In the genomic region with DNA sequence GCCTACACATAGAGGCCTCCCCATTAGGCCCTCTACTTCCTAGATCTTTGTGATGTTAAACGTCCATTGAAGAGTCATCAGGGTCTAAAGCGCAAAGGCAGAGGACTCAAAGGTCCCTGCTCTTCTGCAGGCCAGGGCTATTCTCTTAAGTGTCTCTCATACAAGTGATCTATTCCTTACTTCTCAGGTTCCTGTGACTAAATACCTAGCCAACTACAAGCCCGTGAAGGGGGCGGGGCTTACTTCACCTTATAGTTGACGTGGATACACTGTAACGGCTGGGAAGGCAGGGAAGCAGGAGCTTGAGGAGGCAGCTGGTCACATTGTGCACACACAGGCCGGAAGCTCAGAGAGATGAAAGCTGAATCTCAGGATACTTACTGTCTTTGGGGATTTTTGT, we compare ENCODE assay signal across 14 mouse cellular contexts. TPM values are rescaled to one million over a fixed set of nuclear protein-coding genes. Genes with fewer than 3 reads are reported as not detected.
DNase-seq lines count a peak whose midpoint lies in the region; ATAC-seq lines count a peak whose summit lies in the region.
"Had no signal": no experiment of that assay in that cellular context is flagged by ENCODE, and none has a peak within 500 bp of the region (broad histone marks: within the 10 kb centered on the region; RNA-seq: fewer than 3 reads in every experiment).

No protein-coding gene starts in this region.

- H3K4me3 ChIP-seq in kidney, embryonic 16.5 days (ENCODE audit: low read length): no peak overlapping the region
- no peak overlapping the region for H3K4me3 ChIP-seq in brown adipose tissue, adult 24 weeks (ENCODE audit: insufficient read depth, low read depth, low read length)
- H3K4me3 ChIP-seq in embryonic facial prominence, embryonic 14.5 days (ENCODE audit: low read depth, low read length): no peak overlapping the region
- H3K4me3 ChIP-seq in stomach, embryonic 14.5 days (ENCODE audit: low read depth, low read length): no peak overlapping the region
- H3K4me3 ChIP-seq: midbrain, embryonic 15.5 days; neural tube, embryonic 12.5 days had no signal

- H3K27ac ChIP-seq in kidney, embryonic 16.5 days (ENCODE audit: low read length): peak overlapping the region; percentile 87
- H3K27ac ChIP-seq in brown adipose tissue, adult 24 weeks (replicated peaks; ENCODE audit: low read depth, low read length): peak overlapping the region; percentile 29
- peak overlapping the region; percentile 98 for H3K27ac ChIP-seq in embryonic facial prominence, embryonic 14.5 days (replicated peaks; ENCODE audit: low read depth, low read length)
- peak overlapping the region; percentile 89; the same call in 1 of the 2 replicates for H3K27ac ChIP-seq in stomach, embryonic 14.5 days (ENCODE audit: low read length)
- H3K27ac ChIP-seq: hindbrain, postnatal 0 days; macrophage; midbrain, embryonic 15.5 days; neural tube, embryonic 12.5 days had no signal

- no peak for DNase-seq in kidney, postnatal 4 days
- DNase-seq in embryonic facial prominence, embryonic 14.5 days (ENCODE audit: low spot score): no peak
- DNase-seq in embryo, embryonic 9.5 days (ENCODE audit: extremely low spot score): no peak
- no peak for DNase-seq in Muller cell, postnatal 12 days (ENCODE audit: inconsistent ontology term)
- DNase-seq: cerebellum, adult 9-10 months; heart, postnatal 10 days; liver had no signal

- no peak for ATAC-seq in kidney, embryonic 16.5 days (ENCODE audit: low FRiP score, low TSS enrichment)
- no peak for ATAC-seq in embryonic facial prominence, embryonic 14.5 days (ENCODE audit: low read depth)
- no peak for ATAC-seq in stomach, embryonic 14.5 days (ENCODE audit: insufficient number of reproducible peaks, insufficient read depth, low FRiP score, low read depth)
- ATAC-seq: hindbrain, postnatal 0 days; midbrain, embryonic 15.5 days had no signal

- no peak overlapping the region for H3K4me2 ChIP-seq in kidney, embryonic 16.5 days (replicated peaks; ENCODE audit: low read depth, low read length)
- H3K4me2 ChIP-seq in embryonic facial prominence, embryonic 14.5 days (ENCODE audit: low read depth, low read length): peak overlapping the region; percentile 58
- H3K4me2 ChIP-seq in stomach, embryonic 14.5 days (replicated peaks; ENCODE audit: low read depth, low read length): no peak overlapping the region
- H3K4me2 ChIP-seq: midbrain, embryonic 15.5 days; neural tube, embryonic 12.5 days had no signal

- no peaks in the 10 kb centered on the region for H3K9me3 ChIP-seq in kidney, embryonic 16.5 days (ENCODE audit: low read length)
- H3K9me3 ChIP-seq in embryonic facial prominence, embryonic 14.5 days (ENCODE audit: control insufficient read depth, low read length): no peaks in the 10 kb centered on the region
- H3K9me3 ChIP-seq in stomach, embryonic 14.5 days (ENCODE audit: control insufficient read depth, low read depth, low read length): no peaks in the 10 kb centered on the region
- H3K9me3 ChIP-seq: midbrain, embryonic 15.5 days; neural tube, embryonic 12.5 days had no signal

- no peak overlapping the region for H3K9ac ChIP-seq in kidney, embryonic 16.5 days (replicated peaks; ENCODE audit: low read length)
- H3K9ac ChIP-seq in embryonic facial prominence, embryonic 14.5 days (ENCODE audit: low read depth, low read length): no peak overlapping the region
- H3K9ac ChIP-seq in stomach, embryonic 14.5 days (replicated peaks; ENCODE audit: low read depth, low read length): no peak overlapping the region
- H3K9ac ChIP-seq: midbrain, embryonic 15.5 days; neural tube, embryonic 12.5 days had no signal

- peaks cover 58% of the 10 kb centered on the region for H3K4me1 ChIP-seq in kidney, embryonic 16.5 days (ENCODE audit: insufficient read depth, low read length)
- peaks cover 33% of the 10 kb centered on the region for H3K4me1 ChIP-seq in brown adipose tissue, adult 24 weeks (ENCODE audit: control insufficient read depth, insufficient read depth, insufficient read length, low read length)
- H3K4me1 ChIP-seq in embryonic facial prominence, embryonic 14.5 days (ENCODE audit: control insufficient read depth, insufficient read depth, low read length): peaks cover 62% of the 10 kb centered on the region
- H3K4me1 ChIP-seq in stomach, embryonic 14.5 days (ENCODE audit: control insufficient read depth, insufficient read depth, low read length): peaks cover 59% of the 10 kb centered on the region

- H3K36me3 ChIP-seq in kidney, embryonic 16.5 days (ENCODE audit: insufficient read depth, low read length): no peaks in the 10 kb centered on the region; the same call in 1 of the 2 replicates
- H3K36me3 ChIP-seq in embryonic facial prominence, embryonic 14.5 days (ENCODE audit: control insufficient read depth, insufficient read depth, low read length): peaks cover 32% of the 10 kb centered on the region
- H3K36me3 ChIP-seq in stomach, embryonic 14.5 days (ENCODE audit: control insufficient read depth, insufficient read depth, low read length): peaks cover 3% of the 10 kb centered on the region; the same call in 1 of the 2 replicates
- H3K36me3 ChIP-seq: midbrain, embryonic 15.5 days; neural tube, embryonic 12.5 days had no signal

- H3K27me3 ChIP-seq in kidney, embryonic 16.5 days (ENCODE audit: insufficient read depth, low read length): no peaks in the 10 kb centered on the region
- no peaks in the 10 kb centered on the region for H3K27me3 ChIP-seq in embryonic facial prominence, embryonic 14.5 days (replicated peaks; ENCODE audit: control insufficient read depth, insufficient read depth, low read length)
- no peaks in the 10 kb centered on the region for H3K27me3 ChIP-seq in stomach, embryonic 14.5 days (ENCODE audit: control insufficient read depth, insufficient read depth, low read length)

- 74% methylated on average over 7 of the region's 7 CpGs for WGBS in kidney, embryonic 16.5 days
- WGBS in embryonic facial prominence, embryonic 14.5 days: 76% methylated on average over 7 of the region's 7 CpGs
- 88% methylated on average over 7 of the region's 7 CpGs for WGBS in stomach, embryonic 14.5 days

RNA-seq across cellular contexts. Expression of a gene that starts 6.5 kb away (rescaled TPM):
- 669 and 753 TPM in 2 replicates for polyA plus RNA-seq in kidney, embryonic 16.5 days (2015; fragmentation: Nextera tagmentation; extraction: Ambion mirVana)
- 603 and 650 TPM in 2 replicates for polyA plus RNA-seq in brown adipose tissue, adult 24 weeks (2012; ENCODE audit: insufficient read depth, insufficient read length, missing spikeins)
- 1,306 and 1,330 TPM in 2 replicates for polyA plus RNA-seq in embryonic facial prominence, embryonic 14.5 days (2014; fragmentation: Nextera tagmentation; extraction: Ambion mirVana)
- 902 and 935 TPM in 2 replicates for polyA plus RNA-seq in stomach, embryonic 14.5 days (2014; fragmentation: Nextera tagmentation; extraction: Ambion mirVana)

Comparison
In these comparisons a context has a peak if more than half of its experiments do, and no peak if none do; other contexts are left out.
1. H3K27ac ChIP-seq: peak in every context shown above with its lines; median percentile 98 in embryonic facial prominence, embryonic 14.5 days; 89 in stomach, embryonic 14.5 days; 87 in kidney, embryonic 16.5 days; 29 in brown adipose tissue, adult 24 weeks.